Mouse (Mus musculus) heart, embryonic 12.5 days (tissue): ENCODE results near the gene Pstpip1. TPM values are rescaled to one million over a fixed set of nuclear protein-coding genes. Genes with fewer than 3 reads are reported as not detected.

ENCODE experiments used
- ATAC-seq: fragments of 200-750 bp; cut with Nextera tagmentation; 2 replicates; pipeline ENCODE4 v1.8.0; 2017; ENCODE audit warnings: moderate TSS enrichment, moderate library complexity; ENCODE audit not compliant: insufficient number of reproducible peaks, low FRiP score
- H3K27ac ChIP-seq: fragments of 300-500 bp; sonication (generic); 2 replicates; pipeline ENCODE4 v1.5.1; 2016; ENCODE audit warnings: mild to moderate bottlenecking, moderate library complexity; ENCODE audit not compliant: poor library complexity, severe bottlenecking
- H3K27me3 ChIP-seq: fragments of 300-500 bp; sonication (generic); replicated peaks from 2 replicates; pipeline ENCODE4 v1.6.1; 2016; ENCODE audit warnings: mild to moderate bottlenecking, moderate library complexity
- H3K36me3 ChIP-seq: fragments of 300-500 bp; sonication (generic); 2 replicates; pipeline ENCODE4 v1.6.1; 2016; ENCODE audit warnings: mild to moderate bottlenecking, moderate library complexity
- H3K4me1 ChIP-seq: fragments of 300-500 bp; sonication (generic); replicated peaks from 2 replicates; pipeline ENCODE4 v1.6.1; 2016; ENCODE audit warnings: mild to moderate bottlenecking
- H3K4me2 ChIP-seq: fragments of 300-500 bp; sonication (generic); 2 replicates; pipeline ENCODE4 v1.6.1; 2016; ENCODE audit warnings: mild to moderate bottlenecking, moderate library complexity
- H3K4me3 ChIP-seq: fragments of 300-500 bp; sonication (generic); 2 replicates; pipeline ENCODE4 v1.5.1; 2016; ENCODE audit warnings: mild to moderate bottlenecking
- H3K9ac ChIP-seq: fragments of 300-500 bp; sonication (generic); 2 replicates; pipeline ENCODE4 v1.6.1; 2016; ENCODE audit warnings: mild to moderate bottlenecking, moderate library complexity
- H3K9me3 ChIP-seq: fragments of 300-500 bp; sonication (generic); replicated peaks from 2 replicates; pipeline ENCODE4 v1.6.1; 2016; ENCODE audit warnings: mild to moderate bottlenecking, moderate library complexity
- WGBS: fragments of 180-500 bp; shearing (Covaris S2); methylation state at CpG from one replicate; pipeline ENCODE4 v1.1.7; 2016; 5-methylcytosine and 5-hydroxymethylcytosine counted together
- polyA plus RNA-seq: library from polyadenylated mRNA; unstranded; fragments of >200 nt; fragmentation: Nextera tagmentation; extraction: Ambion mirVana; gene quantifications from 2 replicates; pipeline ENCODE4 v1.2.1, GENCODE M21; 2016

Pstpip1 gene
- polyA plus RNA-seq, 1 experiment from 2014 or later, result 0.60 TPM

- H3K4me1 ChIP-seq, result peaks cover 15% of the 10 kb centered on the region
- ATAC-seq, result no peak
- no peaks in the 10 kb centered on the region for H3K9me3 ChIP-seq
- H3K27ac ChIP-seq, result no peak overlapping the region
- no peak overlapping the region for H3K4me3 ChIP-seq
- WGBS, result 84% methylated on average over 6 of the region's 6 CpGs
- no peaks in the 10 kb centered on the region for H3K27me3 ChIP-seq
- no peak overlapping the region for H3K4me2 ChIP-seq
- H3K9ac ChIP-seq, result no peak overlapping the region
- no peaks in the 10 kb centered on the region for H3K36me3 ChIP-seq
Measured at GRCm38 (mm10) chr9:56106274-56107072, 16.7 kb downstream of the Pstpip1 start.

DNA sequence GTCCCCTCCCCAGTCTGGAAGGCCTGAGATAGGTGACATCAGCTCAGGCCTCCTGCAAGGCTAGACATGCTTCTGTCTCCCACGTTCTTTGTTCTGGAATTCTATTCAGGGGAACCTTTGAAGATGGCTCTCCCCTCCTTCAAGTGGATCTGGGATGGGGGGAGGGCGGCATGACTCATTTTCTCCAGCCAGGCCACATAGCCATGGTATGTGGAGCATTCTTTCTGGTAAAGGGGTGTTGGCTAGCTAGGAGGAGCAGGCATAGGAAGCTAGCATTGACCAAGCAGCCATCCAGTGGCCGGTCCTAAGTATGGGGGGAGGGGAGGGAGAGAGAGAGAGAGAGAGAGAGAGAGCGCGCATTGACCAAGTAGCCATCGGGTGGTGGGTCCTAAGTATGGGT lies 17.8 kb downstream of the Pstpip1 start:
- Histone ChIP-seq H3K9ac (no peak overlapping the region), H3K27me3 (no peaks in the 10 kb centered on the region), H3K36me3 (no peaks in the 10 kb centered on the region), H3K4me3 (no peak overlapping the region), H3K4me1 (peaks cover 15% of the 10 kb centered on the region), H3K4me2 (no peak overlapping the region), H3K27ac (no peak overlapping the region), H3K9me3 (no peaks in the 10 kb centered on the region)
- peak; percentile 37; the same call in 1 of the 2 replicates for ATAC-seq
- 59% methylated on average over 6 of the region's 6 CpGs for WGBS

DNA sequence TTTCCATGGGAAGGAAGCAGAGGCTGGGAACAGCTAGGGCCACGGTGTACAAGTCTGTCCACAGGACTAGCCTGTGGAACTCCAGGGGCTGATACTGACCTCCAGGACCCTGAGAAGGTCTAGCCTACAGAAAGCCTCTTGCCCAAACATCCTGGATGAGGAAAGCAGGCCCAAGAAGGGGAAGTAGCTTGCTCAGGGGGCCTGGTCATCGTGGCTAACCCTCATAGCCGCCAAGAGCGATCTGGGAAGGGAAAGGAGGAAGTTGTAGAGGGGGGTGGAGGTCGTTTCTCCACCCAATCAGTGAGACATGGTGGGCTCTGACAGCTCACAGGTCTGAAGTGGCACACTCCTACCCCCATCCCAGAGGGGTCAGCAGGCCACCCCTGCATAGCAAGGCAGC lies 18.4 kb downstream of the Pstpip1 start:
- Histone ChIP-seq H3K27ac (no peak overlapping the region), H3K36me3 (no peaks in the 10 kb centered on the region)
- WGBS, result 64% methylated on average over 5 of the region's 5 CpGs

GRCm38 (mm10) chr9:56118091-56118490 lies 28.3 kb downstream of the Pstpip1 start:
- Histone ChIP-seq H3K9me3 (0 out of 2 replicates have a peak, but pooled peaks cover 3% of the 10 kb centered on the region), H3K27me3 (0 out of 2 replicates have a peak, but pooled peaks cover 3% of the 10 kb centered on the region), H3K27ac (no peak overlapping the region), H3K4me3 (no peak overlapping the region), H3K4me2 (no peak overlapping the region), H3K9ac (no peak overlapping the region), H3K4me1 (peaks cover 14% of the 10 kb centered on the region), H3K36me3 (no peaks in the 10 kb centered on the region)
- 74% methylated on average over 5 of the region's 5 CpGs for WGBS
- ATAC-seq, result no peak

More for the DNA sequence above, 18.4 kb downstream of the Pstpip1 start:
- Histone ChIP-seq H3K4me2 (no peak overlapping the region), H3K27me3 (no peaks in the 10 kb centered on the region), H3K9me3 (no peaks in the 10 kb centered on the region), H3K4me1 (peaks cover 15% of the 10 kb centered on the region), H3K9ac (no peak overlapping the region), H3K4me3 (no peak overlapping the region)
- no peak; the same call in 1 of the 2 replicates for ATAC-seq

DNA sequence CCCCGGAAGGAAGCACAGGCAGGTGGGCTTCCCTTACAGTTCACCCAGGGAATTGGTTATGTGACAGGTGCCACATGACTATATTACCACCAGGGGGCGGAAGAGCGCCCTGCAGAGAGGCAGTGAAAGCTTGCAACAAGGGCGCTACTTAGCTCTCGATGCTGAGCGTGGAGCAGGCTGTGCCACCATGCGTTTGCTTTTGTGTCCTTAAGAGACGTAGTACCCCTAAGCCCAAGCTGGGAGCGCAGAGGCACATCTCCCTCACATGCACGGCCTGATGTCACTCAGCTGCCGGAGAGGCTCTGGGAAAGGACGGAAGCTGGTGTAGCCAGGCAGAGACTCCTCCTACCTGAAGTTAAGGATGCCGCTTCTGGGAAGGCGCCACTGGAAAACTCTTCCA lies 28.8 kb downstream of the Pstpip1 start:
- Histone ChIP-seq H3K27me3 (0 out of 2 replicates have a peak, but pooled peaks cover 3% of the 10 kb centered on the region), H3K4me1 (peaks cover 17% of the 10 kb centered on the region), H3K9me3 (0 out of 2 replicates have a peak, but pooled peaks cover 3% of the 10 kb centered on the region), H3K4me2 (peak overlapping the region; percentile 82), H3K27ac (no peak overlapping the region), H3K36me3 (no peaks in the 10 kb centered on the region), H3K9ac (peak overlapping the region; percentile 48; the same call in 1 of the 2 replicates), H3K4me3 (peak overlapping the region; percentile 43)
- ATAC-seq, result no peak
- 3% methylated on average over 14 of the region's 14 CpGs for WGBS

DNA sequence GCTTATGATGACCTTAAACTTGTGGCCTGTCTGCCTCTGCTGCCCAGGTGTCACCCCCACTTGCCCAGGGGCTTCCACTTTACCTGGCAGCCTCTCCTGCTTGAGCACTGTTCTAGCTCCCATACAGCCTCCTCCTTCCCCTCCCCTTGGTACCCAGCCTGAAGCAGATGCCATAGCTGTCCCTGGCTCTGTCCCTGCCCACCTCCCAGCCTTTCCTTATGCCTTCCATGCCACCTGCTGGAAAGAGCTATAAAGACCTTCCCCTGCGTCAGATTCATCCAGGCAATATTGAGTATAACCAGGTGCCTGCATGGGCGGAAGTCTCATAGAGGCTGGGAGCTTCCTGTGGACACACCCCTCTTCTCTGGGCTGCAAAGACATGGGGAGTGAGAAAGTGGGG lies 29.9 kb downstream of the Pstpip1 start:
- Histone ChIP-seq H3K36me3 (no peaks in the 10 kb centered on the region), H3K4me2 (no peak overlapping the region), H3K9me3 (0 out of 2 replicates have a peak, but pooled peaks cover 3% of the 10 kb centered on the region), H3K4me1 (peaks cover 28% of the 10 kb centered on the region), H3K27me3 (0 out of 2 replicates have a peak, but pooled peaks cover 3% of the 10 kb centered on the region), H3K4me3 (no peak overlapping the region), H3K27ac (no peak overlapping the region), H3K9ac (no peak overlapping the region)
- WGBS, result 64% methylated on average over 2 of the region's 2 CpGs
- ATAC-seq, result no peak

DNA sequence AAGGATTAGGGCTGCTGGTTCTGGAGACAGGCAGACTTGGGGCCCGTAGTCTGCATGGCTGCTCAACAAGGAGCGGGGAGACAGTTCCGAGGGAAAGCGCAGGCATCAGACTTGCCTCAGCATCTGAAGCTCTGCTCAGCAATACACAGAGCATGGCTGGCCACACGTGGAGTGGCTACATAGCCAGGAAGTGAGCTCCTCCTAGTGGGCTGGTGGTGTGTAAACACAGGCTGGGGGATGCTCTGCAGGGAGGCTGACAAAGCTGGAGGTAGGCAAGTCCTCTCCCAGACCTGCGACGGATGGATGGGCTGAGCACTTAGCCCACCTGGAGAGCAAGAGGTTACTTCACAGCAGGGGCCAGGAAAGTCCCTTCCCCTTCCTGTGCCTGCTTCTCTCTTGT lies 31.3 kb downstream of the Pstpip1 start:
- H3K4me2 ChIP-seq, result no peak overlapping the region
- H3K27ac ChIP-seq, result no peak overlapping the region
- H3K9me3 ChIP-seq, result 0 out of 2 replicates have a peak, but pooled peaks cover 2% of the 10 kb centered on the region
- no peak for ATAC-seq
- 22% methylated on average over 7 of the region's 7 CpGs for WGBS
- H3K27me3 ChIP-seq, result 0 out of 2 replicates have a peak, but pooled peaks cover 3% of the 10 kb centered on the region
- H3K9ac ChIP-seq, result no peak overlapping the region
- H3K4me3 ChIP-seq, result no peak overlapping the region
- no peaks in the 10 kb centered on the region for H3K36me3 ChIP-seq
- peaks cover 36% of the 10 kb centered on the region for H3K4me1 ChIP-seq

DNA sequence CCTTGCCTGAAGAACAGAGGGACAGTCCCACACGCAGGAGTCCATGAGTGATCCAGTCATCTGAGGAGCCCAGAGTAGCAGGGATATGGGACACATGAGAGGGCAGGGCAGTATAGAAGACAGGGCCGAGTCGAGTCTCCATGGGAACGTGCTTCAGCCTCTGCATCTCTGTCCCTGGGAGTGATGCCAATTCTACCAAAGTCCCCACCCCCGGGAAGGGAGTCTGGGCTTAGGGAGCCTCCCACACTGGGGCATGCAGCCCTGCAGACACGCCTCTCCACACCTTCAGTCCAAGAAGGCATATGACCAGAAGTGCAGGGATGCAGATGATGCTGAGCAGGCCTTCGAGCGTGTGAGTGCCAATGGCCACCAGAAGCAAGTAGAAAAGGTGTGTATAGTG lies 33.2 kb downstream of the Pstpip1 start:
- H3K36me3 ChIP-seq, result peaks cover 8% of the 10 kb centered on the region
- no peak overlapping the region for H3K4me2 ChIP-seq
- H3K9ac ChIP-seq, result no peak overlapping the region
- 0 out of 2 replicates have a peak, but pooled peaks cover 3% of the 10 kb centered on the region for H3K27me3 ChIP-seq
- WGBS, result 62% methylated on average over 8 of the region's 8 CpGs
- H3K4me3 ChIP-seq, result no peak overlapping the region
- no peaks in the 10 kb centered on the region for H3K9me3 ChIP-seq
- peaks cover 45% of the 10 kb centered on the region for H3K4me1 ChIP-seq
- H3K27ac ChIP-seq, result no peak overlapping the region
- no peak for ATAC-seq

DNA sequence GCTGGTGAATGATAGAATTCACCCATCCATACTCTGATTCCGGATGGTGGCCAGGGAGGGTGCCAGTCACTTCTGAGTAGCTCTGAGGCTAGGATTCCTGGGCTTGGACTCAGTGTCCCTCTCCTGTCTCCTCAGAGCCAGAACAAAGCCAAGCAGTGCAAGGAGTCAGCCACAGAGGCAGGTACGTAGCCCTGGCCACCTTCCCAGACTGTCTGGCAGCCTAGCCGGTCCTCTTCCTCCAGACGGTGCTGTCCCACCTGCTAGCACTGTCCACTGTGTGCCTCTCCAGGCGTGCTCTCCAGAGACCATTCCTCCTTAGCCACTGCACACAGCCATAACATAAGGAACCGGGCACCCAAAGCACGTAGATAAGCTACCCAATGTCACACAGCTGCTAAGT lies 33.9 kb downstream of the Pstpip1 start:
- Histone ChIP-seq H3K27ac (no peak overlapping the region), H3K4me1 (peaks cover 45% of the 10 kb centered on the region)

DNA sequence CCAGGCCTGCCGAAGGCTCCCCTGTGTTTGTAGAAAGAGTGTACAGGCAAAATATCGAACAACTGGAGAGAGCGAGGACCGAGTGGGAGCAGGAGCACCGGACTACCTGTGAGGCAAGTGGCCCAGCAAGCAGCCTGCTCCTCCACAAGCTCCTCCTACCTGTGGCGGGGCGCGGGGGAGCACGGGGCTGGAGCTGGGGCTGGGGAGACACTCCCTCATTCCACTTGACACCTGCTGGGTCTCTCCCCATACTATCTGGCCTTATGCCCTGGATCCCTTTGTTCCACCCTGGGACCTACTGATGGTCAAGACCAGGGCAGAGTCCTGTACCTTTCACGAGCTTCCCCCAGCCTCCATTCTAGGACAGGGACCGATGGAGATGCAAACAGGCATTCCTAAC lies 34.8 kb downstream of the Pstpip1 start:
- 25% methylated on average over 10 of the region's 11 CpGs for WGBS
- Histone ChIP-seq H3K27ac (no peak overlapping the region), H3K4me1 (peaks cover 38% of the 10 kb centered on the region)

More for the DNA sequence above, 33.9 kb downstream of the Pstpip1 start:
- 50% methylated on average over 7 of the region's 7 CpGs for WGBS
- Histone ChIP-seq H3K4me2 (no peak overlapping the region), H3K9ac (no peak overlapping the region), H3K9me3 (no peaks in the 10 kb centered on the region), H3K36me3 (peaks cover 14% of the 10 kb centered on the region), H3K27me3 (0 out of 2 replicates have a peak, but pooled peaks cover 3% of the 10 kb centered on the region), H3K4me3 (no peak overlapping the region)
- no peak for ATAC-seq

GRCm38 (mm10) chr9:56126453-56127173 lies 36.9 kb downstream of the Pstpip1 start:
- H3K9me3 ChIP-seq, result no peaks in the 10 kb centered on the region
- 64% methylated on average over 16 of the region's 16 CpGs for WGBS
- 0 out of 2 replicates have a peak, but pooled peaks cover 3% of the 10 kb centered on the region for H3K27me3 ChIP-seq
- ATAC-seq, result no peak
- H3K36me3 ChIP-seq, result peaks cover 34% of the 10 kb centered on the region
- H3K27ac ChIP-seq, result no peak overlapping the region
- H3K9ac ChIP-seq, result no peak overlapping the region
- H3K4me1 ChIP-seq, result peaks cover 54% of the 10 kb centered on the region
- no peak overlapping the region for H3K4me2 ChIP-seq
- no peak overlapping the region for H3K4me3 ChIP-seq

More for the DNA sequence above, 34.8 kb downstream of the Pstpip1 start:
- Histone ChIP-seq H3K9ac (0 out of 2 replicates have a peak overlapping the region, but pooled peaks have one; percentile 5), H3K4me2 (no peak overlapping the region), H3K4me3 (no peak overlapping the region), H3K36me3 (peaks cover 23% of the 10 kb centered on the region), H3K9me3 (no peaks in the 10 kb centered on the region), H3K27me3 (0 out of 2 replicates have a peak, but pooled peaks cover 3% of the 10 kb centered on the region)
- ATAC-seq, result no peak
